Mouse (Mus musculus) frontal cortex, postnatal 14 days (tissue): Measurements from ENCODE around the gene Rbsn.

Source experiments
- DNase-seq, 2 experiments: peaks; one replicate each; pipeline ENCODE4 v3.0.0; 2022; ENCODE audit warnings: low spot score in 2 of 2

Rbsn gene

GRCm38 (mm10) chr6:92176450-92176849 is 38.3 kb downstream of the Rbsn start:
- DNase-seq = no peak

- DNase-seq = no peak
Observed at GRCm38 (mm10) chr6:92162724-92163123, 52.0 kb downstream of the Rbsn start.

DNA sequence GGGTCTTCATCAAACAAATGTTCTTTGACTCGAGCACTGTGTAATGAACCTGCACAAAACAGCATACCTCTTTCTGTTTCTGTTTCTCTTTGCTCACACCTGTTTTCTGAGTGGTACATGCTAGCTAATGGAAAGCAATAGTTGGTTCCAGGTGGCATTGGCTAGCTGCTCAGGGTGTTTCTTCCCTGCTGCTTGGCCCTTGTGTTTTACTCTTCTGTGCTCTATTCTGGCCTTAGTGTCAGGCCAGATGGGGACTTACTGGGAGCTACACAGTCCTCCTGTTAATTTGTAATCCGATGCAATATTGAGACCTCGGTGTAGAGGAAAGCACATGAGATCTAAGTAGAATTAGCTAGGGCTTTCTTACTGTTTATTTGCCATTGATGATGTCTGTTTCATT is 55.9 kb downstream of the Rbsn start:
- no peak for DNase-seq

- no peak for DNase-seq
Observed at GRCm38 (mm10) chr6:92153774-92154173, 61.0 kb downstream of the Rbsn start.

DNA sequence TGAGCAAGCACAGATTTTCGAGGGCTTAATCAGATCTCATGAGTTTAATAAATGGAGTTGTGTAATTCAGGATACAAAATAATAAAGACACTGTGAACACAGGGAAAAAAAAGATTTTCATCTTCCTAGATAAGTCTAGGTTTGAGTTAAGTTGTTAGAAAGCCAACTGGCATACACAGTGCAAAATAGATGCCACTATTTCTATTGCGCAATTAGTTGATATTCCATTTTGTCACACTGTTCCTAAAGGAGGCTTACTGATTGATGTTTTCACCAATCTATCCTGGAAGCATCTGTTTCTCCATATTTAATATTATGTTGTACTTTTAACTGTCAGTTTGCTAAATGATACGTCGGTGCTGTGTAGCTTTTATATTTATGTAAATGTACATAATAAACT is 68.8 kb downstream of the Rbsn start:
- no peak for DNase-seq
